Mouse (Mus musculus): ENCODE data around the gene Calhm3.

The Calhm3 gene

GRCm38 (mm10) chr19:47104641-47105271 is 52.8 kb downstream of the Calhm3 start:
- no peak for DNase-seq

All from cerebellum, postnatal 10 days (tissue).